Mouse (Mus musculus) forebrain, embryonic 14.5 days (tissue): ENCODE data around the gene Pou2f3. TPM values are rescaled to one million over a fixed set of nuclear protein-coding genes. Genes with fewer than 3 reads are reported as not detected.

Experiments
- ATAC-seq: fragments of 200-750 bp; cut with Nextera tagmentation; 2 replicates; pipeline ENCODE4 v1.8.0; 2017; ENCODE audit warnings: mild to moderate bottlenecking, moderate library complexity
- DNase-seq: peaks from one replicate; pipeline ENCODE4 v3.0.0-alpha.2; 2015; ENCODE audit warnings: low spot score
- H3K27ac ChIP-seq: fragments of 300-500 bp; sonication (generic); 2 replicates; pipeline ENCODE4 v1.5.1; 2014; ENCODE audit warnings: low read depth, mild to moderate bottlenecking, control low read depth, low read length, moderate library complexity
- H3K27me3 ChIP-seq: fragments of 300-500 bp; sonication (generic); replicated peaks from 2 replicates; pipeline ENCODE4 v1.6.1; 2014; ENCODE audit warnings: low read length, control low read depth, mixed read lengths; ENCODE audit not compliant: control insufficient read depth, insufficient read depth
- H3K36me3 ChIP-seq: fragments of 300-500 bp; sonication (generic); 2 replicates; pipeline ENCODE4 v1.6.1; 2014; ENCODE audit warnings: low read length, control low read depth; ENCODE audit not compliant: control insufficient read depth, insufficient read depth
- H3K4me1 ChIP-seq: fragments of 300-500 bp; sonication (generic); 2 replicates; pipeline ENCODE4 v1.6.1; 2014; ENCODE audit warnings: antibody characterized with exemption, low read length, control low read depth; ENCODE audit not compliant: control insufficient read depth, insufficient read depth
- H3K4me2 ChIP-seq: fragments of 300-500 bp; sonication (generic); 2 replicates; pipeline ENCODE4 v1.6.1; 2014; ENCODE audit warnings: mild to moderate bottlenecking, control low read depth, low read length
- H3K4me3 ChIP-seq: fragments of 300-500 bp; sonication (generic); 2 replicates; pipeline ENCODE4 v1.5.1; 2014; ENCODE audit warnings: low read depth, low read length, control low read depth
- H3K9ac ChIP-seq: fragments of 300-500 bp; sonication (generic); 2 replicates; pipeline ENCODE4 v1.6.1; 2014; ENCODE audit warnings: mild to moderate bottlenecking, low read length, control low read depth, moderate library complexity
- H3K9me3 ChIP-seq: fragments of 300-500 bp; sonication (generic); replicated peaks from 2 replicates; pipeline ENCODE4 v1.6.1; 2016; ENCODE audit warnings: low read length, control low read depth, mixed read lengths; ENCODE audit not compliant: control insufficient read depth
- WGBS: fragments of 180-500 bp; shearing (Covaris S2); extraction: QIAGEN DNeasy Blood & Tissue Kit; methylation state at CpG from one replicate; pipeline ENCODE4 v1.1.7; 2014; 5-methylcytosine and 5-hydroxymethylcytosine counted together
- polyA plus RNA-seq: library from polyadenylated mRNA; unstranded; fragments of >200 nt; fragmentation: Nextera tagmentation; extraction: Ambion mirVana; gene quantifications from 2 replicates; pipeline ENCODE4 v1.2.1, GENCODE M21; 2014

Gene Pou2f3
- not detected in 2 replicates for polyA plus RNA-seq

- Histone ChIP-seq H3K4me1 (peaks cover 14% of the 10 kb centered on the region), H3K27me3 (peaks cover 14% of the 10 kb centered on the region), H3K9me3 (no peaks in the 10 kb centered on the region), H3K27ac (no peak within 1 kb of the TSS), H3K36me3 (no peaks in the 10 kb centered on the region), H3K4me3 (no peak within 1 kb of the TSS), H3K4me2 (no peak within 1 kb of the TSS), H3K9ac (peak within 1 kb of the TSS; percentile 26; the same call in 1 of the 2 replicates)
- 6% methylated on average over 13 of the region's 13 CpGs for WGBS
- no peak for ATAC-seq
- peak; percentile 22 for DNase-seq
Measured at GRCm38 (mm10) chr9:43210190-43210682, at the start of gene Pou2f3. Gene Pou2f3 (minus strand): TSS chr9:43210369.

- H3K4me1 ChIP-seq = peaks cover 5% of the 10 kb centered on the region
- H3K4me3 ChIP-seq = no peak overlapping the region
- WGBS = 16% methylated on average over 5 of the region's 5 CpGs
- ATAC-seq (no peak), DNase-seq (no peak)
- H3K4me2 ChIP-seq = no peak overlapping the region
- H3K36me3 ChIP-seq = no peaks in the 10 kb centered on the region
- no peaks in the 10 kb centered on the region for H3K27me3 ChIP-seq
- no peak overlapping the region for H3K27ac ChIP-seq
- no peaks in the 10 kb centered on the region for H3K9me3 ChIP-seq
- H3K9ac ChIP-seq = no peak overlapping the region
Measured at GRCm38 (mm10) chr9:43253271-43253681, 43.1 kb upstream of the Pou2f3 start.

- Histone ChIP-seq H3K9ac (no peak overlapping the region), H3K36me3 (no peaks in the 10 kb centered on the region), H3K4me1 (peaks cover 5% of the 10 kb centered on the region), H3K4me2 (no peak overlapping the region), H3K27ac (no peak overlapping the region), H3K27me3 (no peaks in the 10 kb centered on the region), H3K9me3 (no peaks in the 10 kb centered on the region), H3K4me3 (no peak overlapping the region)
- DNase-seq (no peak), ATAC-seq (no peak)
- WGBS = 45% methylated on average over 3 of the region's 3 CpGs
Measured at GRCm38 (mm10) chr9:43252790-43253189, 42.6 kb upstream of the Pou2f3 start.

DNA sequence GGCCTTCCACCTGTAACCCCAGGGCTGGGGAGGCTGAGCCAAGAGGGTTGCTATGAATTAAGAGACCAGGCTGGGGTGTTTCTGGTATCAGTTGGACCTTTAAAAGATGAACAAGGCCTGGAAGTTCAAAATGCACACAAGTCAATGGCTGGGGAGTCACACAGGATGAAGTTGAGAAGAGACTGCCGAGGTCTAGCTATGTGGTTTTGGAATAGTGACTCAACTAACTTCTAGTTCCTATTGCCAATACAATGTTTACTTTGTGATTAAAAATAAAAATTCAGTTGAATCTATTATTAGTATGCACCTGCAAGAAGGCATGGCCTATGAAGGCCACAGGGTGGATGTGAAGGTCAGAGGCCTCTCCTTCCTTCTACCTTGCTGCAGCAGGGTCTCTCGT lies 41.6 kb upstream of the Pou2f3 start:
- H3K4me1 ChIP-seq = peaks cover 5% of the 10 kb centered on the region
- DNase-seq (no peak), ATAC-seq (no peak)
- no peak overlapping the region for H3K4me2 ChIP-seq
- no peak overlapping the region for H3K4me3 ChIP-seq
- no peak overlapping the region for H3K27ac ChIP-seq
- no peaks in the 10 kb centered on the region for H3K9me3 ChIP-seq
- H3K9ac ChIP-seq = no peak overlapping the region
- WGBS = 96% methylated on average over 2 of the region's 2 CpGs
- H3K36me3 ChIP-seq = no peaks in the 10 kb centered on the region
- no peaks in the 10 kb centered on the region for H3K27me3 ChIP-seq

- Histone ChIP-seq H3K27ac (no peak overlapping the region), H3K9me3 (no peaks in the 10 kb centered on the region), H3K9ac (no peak overlapping the region), H3K4me1 (no peaks in the 10 kb centered on the region), H3K4me2 (no peak overlapping the region), H3K27me3 (no peaks in the 10 kb centered on the region), H3K36me3 (no peaks in the 10 kb centered on the region), H3K4me3 (no peak overlapping the region)
- WGBS = 58% methylated on average over 10 of the region's 10 CpGs
- ATAC-seq = no peak
- no peak for DNase-seq
Measured at GRCm38 (mm10) chr9:43246738-43247180, 36.6 kb upstream of the Pou2f3 start.

- Histone ChIP-seq H3K27me3 (no peaks in the 10 kb centered on the region), H3K4me3 (no peak overlapping the region), H3K27ac (no peak overlapping the region), H3K4me1 (no peaks in the 10 kb centered on the region), H3K9me3 (no peaks in the 10 kb centered on the region), H3K36me3 (no peaks in the 10 kb centered on the region), H3K9ac (no peak overlapping the region), H3K4me2 (no peak overlapping the region)
- WGBS = 89% methylated on average over 7 of the region's 7 CpGs
- DNase-seq = no peak
- no peak for ATAC-seq
Measured at GRCm38 (mm10) chr9:43245801-43246570, 35.8 kb upstream of the Pou2f3 start.

- ATAC-seq = no peak
- H3K4me1 ChIP-seq = peaks cover 8% of the 10 kb centered on the region; the same call in 1 of the 2 replicates
- no peak overlapping the region for H3K4me3 ChIP-seq
- no peaks in the 10 kb centered on the region for H3K9me3 ChIP-seq
- no peak for DNase-seq
- H3K9ac ChIP-seq = no peak overlapping the region
- no peak overlapping the region for H3K27ac ChIP-seq
- WGBS = 90% methylated on average over 5 of the region's 5 CpGs
- peaks cover 9% of the 10 kb centered on the region for H3K27me3 ChIP-seq
- H3K36me3 ChIP-seq = no peaks in the 10 kb centered on the region
- no peak overlapping the region for H3K4me2 ChIP-seq
Measured at GRCm38 (mm10) chr9:43242432-43242831, 32.3 kb upstream of the Pou2f3 start.

DNA sequence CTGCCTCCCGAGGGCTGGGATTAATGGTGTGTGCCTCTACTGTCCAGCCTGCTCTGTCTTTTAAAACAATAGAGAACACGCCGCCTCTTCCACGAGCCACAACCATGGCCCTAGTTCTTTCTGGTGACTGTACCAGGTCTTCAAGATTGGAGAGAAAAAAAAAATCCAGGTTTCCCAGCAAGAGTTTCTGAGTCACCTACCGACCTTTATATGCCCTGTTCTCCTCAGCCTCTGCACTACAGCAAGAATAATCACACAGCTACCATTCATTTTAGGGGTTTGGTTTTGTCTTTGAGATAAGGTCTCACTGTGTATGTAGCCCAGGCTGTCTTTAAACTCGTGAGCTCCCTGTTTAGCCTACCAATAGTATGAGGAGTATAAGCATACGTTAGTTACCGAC lies 31.8 kb upstream of the Pou2f3 start:
- ATAC-seq = no peak
- Histone ChIP-seq H3K9ac (no peak overlapping the region), H3K4me1 (peaks cover 8% of the 10 kb centered on the region; the same call in 1 of the 2 replicates), H3K27me3 (peaks cover 9% of the 10 kb centered on the region), H3K36me3 (no peaks in the 10 kb centered on the region), H3K9me3 (no peaks in the 10 kb centered on the region), H3K4me2 (no peak overlapping the region), H3K4me3 (no peak overlapping the region), H3K27ac (no peak overlapping the region)
- 87% methylated on average over 8 of the region's 8 CpGs for WGBS
- no peak for DNase-seq

DNA sequence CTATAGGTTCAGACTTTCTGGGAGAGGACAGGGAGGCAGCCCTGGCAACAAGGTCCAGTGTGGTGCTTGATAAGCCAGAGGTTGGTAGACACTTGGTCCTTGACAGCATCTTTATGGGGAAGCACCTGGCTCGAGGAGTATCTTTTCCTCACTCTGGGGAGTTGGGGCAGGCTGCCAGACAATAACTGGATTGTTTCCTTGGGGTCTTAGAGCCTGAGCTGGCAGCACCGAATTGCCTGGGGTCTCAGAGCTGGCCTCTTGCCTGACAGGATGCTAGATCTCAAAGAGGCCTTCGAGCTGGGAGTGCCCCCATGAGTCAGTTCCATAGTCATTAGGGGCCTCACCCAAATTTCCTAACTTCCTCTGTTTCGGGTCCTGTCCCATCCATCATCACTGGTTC lies 31.1 kb upstream of the Pou2f3 start:
- WGBS = 27% methylated on average over 4 of the region's 4 CpGs
- ATAC-seq = no peak
- no peak for DNase-seq
- Histone ChIP-seq H3K9ac (no peak overlapping the region), H3K36me3 (no peaks in the 10 kb centered on the region), H3K27ac (no peak overlapping the region), H3K9me3 (no peaks in the 10 kb centered on the region), H3K4me2 (no peak overlapping the region), H3K27me3 (peaks cover 9% of the 10 kb centered on the region), H3K4me3 (no peak overlapping the region), H3K4me1 (peaks cover 8% of the 10 kb centered on the region; the same call in 1 of the 2 replicates)
